Mouse (Mus musculus) myocyte (in vitro differentiated cells): Measurements from ENCODE around the gene Agap2. TPM values are rescaled to one million over a fixed set of nuclear protein-coding genes. Genes with fewer than 3 reads are reported as not detected.

Experiments used
- H3K27me3 ChIP-seq: one replicate; pipeline ENCODE4 v1.6.1; 2011; ENCODE audit not compliant: control insufficient read depth, insufficient read depth, insufficient read length
- H3K36me3 ChIP-seq: one replicate; pipeline ENCODE4 v1.6.1; 2011; ENCODE audit not compliant: control insufficient read depth, insufficient read depth
- H3K4me2 ChIP-seq: one replicate; pipeline ENCODE4 v1.6.1; 2011; ENCODE audit warnings: low read depth, control low read depth
- H3K4me3 ChIP-seq: one replicate; pipeline ENCODE4 v1.5.1; 2011; ENCODE audit warnings: mild to moderate bottlenecking, control low read depth, moderate library complexity
- H3K79me2 ChIP-seq: one replicate; pipeline ENCODE4 v1.6.1; 2011; ENCODE audit not compliant: control insufficient read depth, insufficient read depth
- H3ac ChIP-seq: one replicate; pipeline ENCODE4 v1.6.1; 2011; ENCODE audit not compliant: control insufficient read depth, insufficient read length
- CEBPB ChIP-seq: IDR thresholded peaks from 2 replicates; pipeline ENCODE4 v1.6.1; 2011; ENCODE audit warnings: mild to moderate bottlenecking, moderate library complexity; ENCODE audit not compliant: poor library complexity, insufficient read depth, severe bottlenecking
- E2F4 ChIP-seq: IDR thresholded peaks from one replicate; pipeline ENCODE4 v1.6.1; 2011; ENCODE audit warnings: mild to moderate bottlenecking, control low read depth, moderate library complexity; ENCODE audit not compliant: insufficient read depth
- MAX ChIP-seq: IDR thresholded peaks from one replicate; pipeline ENCODE4 v1.6.1; 2011; ENCODE audit warnings: low read depth, mild to moderate bottlenecking, control low read depth
- MYOD1 ChIP-seq, 3 experiments: IDR thresholded peaks; one replicate each; pipeline ENCODE4 v1.6.1; 2011; ENCODE audit warnings: control low read depth in 2 of 3, low read depth in 2 of 3, mild to moderate bottlenecking in 2 of 3, moderate library complexity in 1 of 3; ENCODE audit not compliant: insufficient read length in 2 of 3, control insufficient read depth in 1 of 3
- MYOG ChIP-seq, 3 experiments: IDR thresholded peaks; one replicate each; pipeline ENCODE4 v1.6.1; 2011; ENCODE audit warnings: control low read depth in 2 of 3, low read depth in 2 of 3, mild to moderate bottlenecking in 2 of 3; ENCODE audit not compliant: insufficient read length in 2 of 3, control insufficient read depth in 1 of 3, insufficient read depth in 1 of 3
- POLR2A ChIP-seq: IDR thresholded peaks from one replicate; pipeline ENCODE4 v1.6.1; 2011; ENCODE audit warnings: low read depth, mild to moderate bottlenecking, control low read depth, moderate library complexity; ENCODE audit not compliant: insufficient read length
- POLR2AphosphoS2 ChIP-seq: IDR thresholded peaks from one replicate; pipeline ENCODE4 v1.6.1; 2011; ENCODE audit warnings: low read depth, control low read depth; ENCODE audit not compliant: insufficient read length
- REST ChIP-seq: IDR thresholded peaks from one replicate; pipeline ENCODE4 v1.6.1; 2011; ENCODE audit warnings: mild to moderate bottlenecking, control low read depth, moderate library complexity; ENCODE audit not compliant: insufficient read depth, insufficient read length
- SRF ChIP-seq: IDR thresholded peaks from one replicate; pipeline ENCODE4 v1.6.1; 2011; ENCODE audit warnings: low read depth; ENCODE audit not compliant: control insufficient read depth, insufficient read length
- TCF12 ChIP-seq: IDR thresholded peaks from one replicate; pipeline ENCODE4 v1.6.1; 2011; ENCODE audit warnings: mild to moderate bottlenecking, control low read depth; ENCODE audit not compliant: poor library complexity, insufficient read depth, severe bottlenecking
- TCF3 ChIP-seq: IDR thresholded peaks from one replicate; pipeline ENCODE4 v1.6.1; 2011; ENCODE audit warnings: low read depth, control low read depth; ENCODE audit not compliant: insufficient read length
- USF1 ChIP-seq: IDR thresholded peaks from one replicate; pipeline ENCODE4 v1.6.1; 2011; ENCODE audit warnings: low read depth, mild to moderate bottlenecking, control low read depth, moderate library complexity
- polyA plus RNA-seq: library from polyadenylated mRNA; unstranded; fragments of >200 nt; fragmentation: generic; extraction: Trizol; gene quantifications from one replicate; pipeline ENCODE4 v1.2.1, GENCODE M21; 2012; ENCODE audit warnings: missing spikeins

Agap2 gene
- polyA plus RNA-seq, 1 experiment: 1.2 TPM

DNA sequence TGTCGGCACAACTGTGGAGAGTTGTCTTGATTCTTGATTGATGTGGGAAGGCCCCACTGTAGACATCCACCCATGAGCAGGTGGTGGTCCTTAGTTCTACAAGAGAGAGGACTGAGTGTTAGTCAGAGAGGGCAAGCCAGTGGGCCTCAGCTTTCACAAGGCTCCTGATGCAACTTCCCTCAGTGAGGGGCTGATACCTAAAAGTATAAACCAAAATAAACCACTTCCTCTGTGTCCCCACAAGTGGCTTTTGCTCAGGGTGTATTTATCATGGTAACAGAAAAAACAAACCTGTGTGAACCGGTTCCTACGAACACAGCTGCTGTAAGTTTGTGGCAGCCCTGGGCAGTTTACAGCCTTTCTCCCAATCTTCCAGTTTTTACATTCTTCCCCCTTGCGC lies 61.4 kb downstream of the Agap2 start:
- H3K27me3 ChIP-seq: no peaks in the 10 kb centered on the region

DNA sequence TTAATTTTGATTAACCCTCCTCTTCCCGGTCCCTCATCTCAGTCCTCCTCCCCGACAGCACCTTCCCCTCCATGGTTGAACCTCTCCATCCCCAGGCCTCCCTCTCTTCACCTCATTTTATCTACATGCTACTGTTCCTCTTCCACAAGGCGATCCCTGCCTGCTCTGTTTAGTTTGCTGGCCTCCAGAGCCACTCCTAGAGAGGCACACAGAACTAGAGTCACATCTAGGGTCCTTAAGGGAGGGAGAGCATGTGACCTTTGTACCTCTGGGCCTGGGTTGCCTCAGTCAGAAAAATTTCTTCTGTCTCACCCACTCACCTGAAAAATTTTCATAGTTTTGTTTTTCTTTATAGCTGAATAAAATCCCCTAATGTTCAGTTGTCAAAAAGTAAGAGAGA lies 62.8 kb downstream of the Agap2 start:
- TF ChIP-seq MAX: no peak
- no peak for TF ChIP-seq CEBPB
- TF ChIP-seq REST: no peak
- TF ChIP-seq MYOG (IDR thresholded peaks at IDR 0.05; ENCODE audit: control insufficient read depth in 1 of 3, insufficient read depth in 1 of 3, insufficient read length in 2 of 3, low read depth in 2 of 3): no peak
- TF ChIP-seq POLR2A: no peak
- TF ChIP-seq TCF12: no peak
- TF ChIP-seq TCF3: no peak
- no peak for TF ChIP-seq E2F4
- no peak for TF ChIP-seq POLR2AphosphoS2
- no peak for TF ChIP-seq SRF
- no peak for TF ChIP-seq MYOD1 (IDR thresholded peaks at IDR 0.05; ENCODE audit: control insufficient read depth in 1 of 3, insufficient read length in 2 of 3, low read depth in 2 of 3)

More for the DNA sequence above, 61.4 kb downstream of the Agap2 start:
- no peaks in the 10 kb centered on the region for H3K79me2 ChIP-seq
- no peak overlapping the region for H3K4me2 ChIP-seq
- no peak overlapping the region for H3ac ChIP-seq
- no peaks in the 10 kb centered on the region for H3K36me3 ChIP-seq
- H3K4me3 ChIP-seq: no peak overlapping the region
- TF ChIP-seq POLR2AphosphoS2 (no peak), MYOD1 (IDR thresholded peaks at IDR 0.05; ENCODE audit: control insufficient read depth in 1 of 3, insufficient read length in 2 of 3, low read depth in 2 of 3) (no peak), SRF (no peak), E2F4 (no peak), MAX (no peak), POLR2A (no peak), TCF3 (no peak), TCF12 (no peak), CEBPB (no peak), REST (no peak), MYOG (IDR thresholded peaks at IDR 0.05; ENCODE audit: control insufficient read depth in 1 of 3, insufficient read depth in 1 of 3, insufficient read length in 2 of 3, low read depth in 2 of 3) (no peak), USF1 (no peak)

DNA sequence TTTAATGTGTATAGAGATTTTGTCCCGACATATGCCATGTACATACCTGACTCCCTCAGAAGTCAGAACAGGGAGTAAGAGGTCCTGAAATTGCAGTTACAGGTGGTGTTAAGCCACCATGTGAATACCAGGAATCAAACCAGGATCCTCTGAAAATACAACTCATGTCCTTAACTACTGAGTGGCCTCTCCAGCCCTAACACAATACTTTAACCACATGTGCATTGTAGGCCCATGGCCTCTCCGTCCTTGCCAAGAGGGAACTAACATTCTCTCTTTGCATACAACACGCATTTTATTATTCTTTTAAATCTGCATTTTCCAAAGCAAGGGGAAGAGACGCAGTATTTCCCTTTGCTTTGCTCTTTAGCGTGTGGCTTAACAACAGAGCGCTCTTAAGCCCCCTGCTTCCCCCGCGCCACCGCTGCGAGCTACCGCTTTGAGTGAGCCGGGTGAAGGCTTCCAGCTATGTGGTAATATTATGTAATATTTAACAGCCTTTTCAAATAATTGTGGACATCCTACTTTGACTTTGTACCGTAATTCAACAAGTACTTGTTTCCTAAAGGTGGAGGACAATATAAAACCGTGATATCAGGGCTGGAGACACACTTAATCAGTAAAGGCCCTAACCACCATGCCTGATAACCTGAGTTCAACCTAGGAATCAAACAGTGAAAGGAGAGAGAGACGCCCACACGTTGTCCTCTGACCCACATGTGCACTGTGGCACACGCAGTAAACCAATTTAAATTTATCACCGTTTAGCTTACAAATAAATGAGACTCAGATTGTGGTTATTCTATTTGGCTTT lies 63.5 kb downstream of the Agap2 start:
- Histone ChIP-seq H3K79me2 (no peaks in the 10 kb centered on the region), H3K4me2 (no peak overlapping the region), H3ac (no peak overlapping the region), H3K27me3 (no peaks in the 10 kb centered on the region), H3K4me3 (no peak overlapping the region), H3K36me3 (no peaks in the 10 kb centered on the region)
- TF ChIP-seq MAX (no peak), MYOD1 (IDR thresholded peaks at IDR 0.05; ENCODE audit: control insufficient read depth in 1 of 3, insufficient read length in 2 of 3, low read depth in 2 of 3) (no peak), TCF12 (no peak), POLR2AphosphoS2 (no peak), REST (no peak), POLR2A (no peak), CEBPB (no peak), MYOG (IDR thresholded peaks at IDR 0.05; ENCODE audit: control insufficient read depth in 1 of 3, insufficient read depth in 1 of 3, insufficient read length in 2 of 3, low read depth in 2 of 3) (no peak), SRF (no peak), TCF3 (no peak)

More for the DNA sequence above, 62.8 kb downstream of the Agap2 start:
- H3K4me3 ChIP-seq: no peak overlapping the region
- no peaks in the 10 kb centered on the region for H3K79me2 ChIP-seq
- no peaks in the 10 kb centered on the region for H3K27me3 ChIP-seq
- H3ac ChIP-seq: no peak overlapping the region
- H3K4me2 ChIP-seq: no peak overlapping the region
- no peaks in the 10 kb centered on the region for H3K36me3 ChIP-seq

DNA sequence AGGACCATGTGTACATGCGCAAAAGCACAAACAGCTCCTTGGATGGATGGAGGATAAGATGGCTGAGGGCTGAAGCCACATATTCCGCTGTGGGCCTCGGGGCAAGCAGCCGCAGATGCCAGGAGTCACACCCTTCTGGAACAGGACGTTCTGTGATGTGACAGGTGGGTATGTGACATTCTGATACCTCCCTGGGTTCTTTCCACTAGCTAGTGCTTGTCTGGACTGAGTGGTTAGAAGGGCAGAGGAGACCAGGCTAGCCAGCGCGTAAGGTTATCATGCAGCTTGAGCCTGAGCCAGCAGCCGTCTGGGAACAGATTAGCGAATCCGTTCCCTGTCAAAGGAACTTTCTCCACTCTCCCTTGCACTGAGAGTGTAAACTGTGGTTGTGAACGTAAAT lies 65.9 kb downstream of the Agap2 start:
- H3K36me3 ChIP-seq: no peaks in the 10 kb centered on the region
- TF ChIP-seq USF1 (no peak), MYOD1 (IDR thresholded peaks at IDR 0.05; ENCODE audit: control insufficient read depth in 1 of 3, insufficient read length in 2 of 3, low read depth in 2 of 3) (no peak), REST (no peak), POLR2A (no peak), MYOG (IDR thresholded peaks at IDR 0.05; ENCODE audit: control insufficient read depth in 1 of 3, insufficient read depth in 1 of 3, insufficient read length in 2 of 3, low read depth in 2 of 3) (no peak), E2F4 (no peak), SRF (no peak), MAX (no peak), TCF3 (no peak), POLR2AphosphoS2 (no peak), TCF12 (no peak), CEBPB (no peak)
- no peaks in the 10 kb centered on the region for H3K79me2 ChIP-seq
- H3ac ChIP-seq: no peak overlapping the region
- no peaks in the 10 kb centered on the region for H3K27me3 ChIP-seq
- no peak overlapping the region for H3K4me3 ChIP-seq
- no peak overlapping the region for H3K4me2 ChIP-seq
